Mouse (Mus musculus) urinary bladder, postnatal 0 days (tissue): ENCODE measurements around the gene Olfr12. TPM values are rescaled to one million over a fixed set of nuclear protein-coding genes. Genes with fewer than 3 reads are reported as not detected.

ENCODE experiments used
- polyA plus RNA-seq: library from polyadenylated mRNA; unstranded; fragments of >200 nt; fragmentation: Nextera tagmentation; extraction: Ambion mirVana; gene quantifications from 2 replicates; pipeline ENCODE4 v1.2.1, GENCODE M21; 2015

Gene Olfr12
- not detected in 2 replicates for polyA plus RNA-seq

DNA sequence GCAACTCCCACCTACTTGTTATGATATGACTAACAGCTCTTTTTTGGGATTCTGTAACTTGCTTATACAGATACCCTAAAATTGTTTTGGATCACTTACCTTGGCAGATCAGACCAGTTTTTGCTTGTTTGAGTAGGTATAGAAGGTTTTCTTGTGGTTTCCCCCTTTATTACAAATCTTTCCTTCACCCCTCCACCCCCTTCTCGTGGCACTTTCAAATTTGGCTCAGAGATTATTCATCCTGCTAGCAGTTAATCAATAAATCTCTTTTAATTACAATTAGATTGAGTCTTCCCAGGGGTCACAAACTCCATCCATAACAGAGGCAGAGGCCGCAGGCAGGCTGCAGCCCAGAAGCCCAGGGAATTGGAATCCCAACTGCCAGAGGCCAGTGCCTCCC is at the start of gene Olfr12:
TSS of gene Olfr12 (plus strand) at position 301 of the 400 bp plus-strand sequence.

DNA sequence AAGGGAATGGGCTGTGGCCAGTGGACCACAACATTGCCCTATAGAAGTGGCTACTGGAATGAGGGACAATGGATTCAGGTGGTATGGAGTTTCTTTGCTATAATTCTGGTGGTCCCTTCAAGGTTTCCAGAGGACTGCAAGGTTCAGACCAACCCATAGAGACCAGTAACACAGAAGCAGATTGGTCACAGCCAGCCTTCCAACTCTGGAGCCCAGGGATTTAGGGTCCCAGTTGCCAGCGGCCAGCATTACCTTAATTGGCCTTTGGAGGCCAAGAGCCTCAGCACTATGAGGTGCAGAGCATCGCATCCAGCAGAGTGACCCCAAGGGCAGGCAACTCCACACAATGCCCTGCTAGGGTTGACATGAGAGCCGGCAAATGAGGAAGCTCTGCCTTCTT is 46.6 kb upstream of the Olfr12 start, which contains the start of gene Olfr1413:
TSS of gene Olfr1413 (plus strand) at position 301 of the 400 bp plus-strand sequence.

DNA sequence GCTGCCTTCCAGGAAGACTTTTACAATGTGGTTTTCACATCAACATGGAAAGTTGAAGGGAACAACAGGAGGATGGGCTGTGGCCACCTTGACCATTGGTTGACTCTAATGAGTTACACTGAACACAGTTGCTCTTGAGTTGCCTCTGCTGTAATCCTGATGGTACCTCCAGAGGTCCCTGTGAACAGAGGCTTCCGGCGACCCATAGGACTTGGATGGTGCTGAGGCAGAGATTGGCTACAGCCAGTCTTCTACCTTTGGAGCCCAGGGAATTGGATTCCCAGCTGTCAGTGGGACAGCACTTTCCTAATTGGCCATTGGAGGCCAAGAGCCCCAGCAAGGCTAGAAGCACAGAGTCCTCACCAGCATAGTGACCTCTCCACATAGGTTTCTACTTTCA is 32.1 kb upstream of the Olfr12 start, which contains the start of gene Olfr1412:
TSS of gene Olfr1412 (plus strand) at position 301 of the 400 bp plus-strand sequence.

DNA sequence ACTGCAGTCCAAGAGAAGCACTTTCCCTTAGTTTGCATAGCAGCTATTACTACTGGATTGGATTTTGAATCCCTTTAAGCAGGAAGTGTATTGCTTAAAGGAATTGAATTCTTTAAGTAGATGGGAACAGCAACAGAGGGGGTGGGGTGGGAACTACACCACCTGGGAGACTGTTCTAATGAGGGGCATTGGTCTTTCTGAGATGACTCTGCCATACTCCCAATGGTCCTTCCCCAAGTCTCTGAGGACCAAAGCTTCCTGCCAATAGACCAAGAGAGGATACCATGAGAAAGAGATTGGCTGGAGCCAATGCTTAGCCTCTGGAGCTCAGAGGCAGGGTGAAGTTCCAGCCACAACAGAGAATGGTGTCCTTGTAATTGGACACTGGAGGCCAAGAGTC is 23.5 kb upstream of the Olfr12 start, which contains the start of gene Olfr1411:
TSS of gene Olfr1411 (plus strand) at position 301 of the 400 bp plus-strand sequence.

DNA sequence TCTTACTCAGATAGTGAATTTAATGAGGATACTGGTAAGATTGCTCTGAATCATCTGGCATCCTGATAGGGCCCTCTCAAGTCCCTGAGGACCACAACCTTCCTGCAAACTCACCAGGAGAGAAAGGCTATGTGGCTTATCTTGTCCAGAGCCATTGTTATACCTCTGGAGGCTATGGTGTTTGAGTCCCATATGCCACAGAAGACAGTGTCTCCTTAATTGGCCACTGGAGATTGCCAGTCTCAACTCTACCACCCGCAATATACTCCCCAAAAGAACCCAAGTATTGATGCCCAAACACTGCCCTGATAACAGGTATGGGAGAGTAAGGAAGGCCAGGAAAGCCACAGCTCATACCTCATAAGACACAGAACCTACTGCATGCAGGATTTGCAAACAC is 12.1 kb upstream of the Olfr12 start, which contains the start of gene Olfr1410:
TSS of gene Olfr1410 (plus strand) at position 301 of the 400 bp plus-strand sequence.

DNA sequence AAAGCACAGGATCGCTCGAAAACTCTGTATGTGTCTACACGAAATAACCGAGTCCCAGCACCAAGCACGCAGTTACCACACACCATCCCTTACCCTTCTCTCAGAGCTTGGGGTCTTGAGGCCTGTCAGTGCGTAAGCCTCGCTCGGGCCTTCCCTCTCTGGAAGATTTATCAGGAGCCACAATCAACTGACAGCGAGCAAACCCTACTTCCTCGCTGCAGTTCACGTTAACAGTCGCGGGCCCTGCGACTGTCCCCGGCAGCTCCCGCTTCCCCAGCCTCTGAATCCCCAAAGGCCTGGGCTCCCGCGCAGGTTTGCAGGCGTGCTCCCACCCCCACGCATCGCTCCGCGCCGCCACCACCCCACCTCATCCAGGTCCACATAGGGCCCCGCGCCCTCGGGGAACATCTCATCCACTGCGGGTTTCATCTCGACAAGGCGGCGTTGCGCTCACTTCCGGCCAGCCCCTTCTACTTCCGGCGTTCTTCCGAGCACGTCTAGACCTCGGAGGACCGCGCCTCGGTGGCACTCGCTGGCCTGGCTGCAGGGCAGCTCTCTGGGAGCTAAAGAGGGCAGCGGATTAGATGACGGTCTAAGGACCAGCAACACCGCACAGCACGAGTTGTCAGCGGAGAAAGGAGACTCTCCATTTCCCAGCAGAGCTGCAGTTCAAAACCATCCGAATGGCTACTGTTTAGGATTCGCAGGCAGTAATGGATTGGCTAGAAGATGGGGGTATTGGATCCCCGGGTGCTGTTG is 24.1 kb downstream of the Olfr12 start, which contains the start of gene Cops9:
TSS of gene Cops9 (minus strand) at position 472 of the 759 bp plus-strand sequence.

DNA sequence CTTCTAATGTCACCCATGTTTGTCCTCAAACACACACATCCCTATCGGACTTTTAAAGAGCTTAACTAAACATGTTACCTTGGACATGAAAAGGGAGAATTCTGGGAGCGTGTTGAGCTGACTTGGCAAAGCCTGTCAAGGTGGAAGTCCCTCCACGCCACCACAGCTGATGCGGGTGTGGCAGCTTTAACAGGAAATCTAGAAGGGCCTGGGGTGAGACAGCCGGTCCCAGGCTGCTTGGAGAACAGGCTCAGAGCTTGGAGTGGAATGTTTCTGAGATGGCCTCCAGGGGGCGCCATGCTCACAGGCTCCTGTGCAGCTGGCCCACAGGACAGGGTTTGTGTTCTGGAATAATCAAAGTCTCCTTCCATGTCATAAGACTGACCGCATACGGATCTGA is 31.1 kb downstream of the Olfr12 start, which contains the start of gene Otos:
TSS of gene Otos (minus strand) at position 169 of the 400 bp plus-strand sequence.

Other genes with a start within 250 kb of the Olfr12 start
- 190 and 197 TPM in 2 replicates for gene Ndufa10, start 143.9 kb upstream of the Olfr12 start, polyA plus RNA-seq
- not detected in 2 replicates for gene Olfr1416, start 132.7 kb upstream of the Olfr12 start, polyA plus RNA-seq
- gene Olfr1415, start 121.7 kb upstream of the Olfr12 start, polyA plus RNA-seq: not detected in 2 replicates
- gene Olfr1414, start 99.1 kb upstream of the Olfr12 start, polyA plus RNA-seq: not detected in 2 replicates
- not detected in 2 replicates for gene Olfr1413, start 46.5 kb upstream of the Olfr12 start, polyA plus RNA-seq
- gene Olfr1412, start 32.0 kb upstream of the Olfr12 start, polyA plus RNA-seq: not detected in 2 replicates
- not detected in 2 replicates for gene Olfr1411, start 23.4 kb upstream of the Olfr12 start, polyA plus RNA-seq
- gene Olfr1410, start 12.0 kb upstream of the Olfr12 start, polyA plus RNA-seq: not detected in 2 replicates
- 387 and 417 TPM in 2 replicates for gene Cops9, start 24.2 kb downstream of the Olfr12 start, polyA plus RNA-seq
- gene Otos, start 31.1 kb downstream of the Olfr12 start, polyA plus RNA-seq: not detected in 2 replicates
- gene Gpc1, start 213.9 kb downstream of the Olfr12 start, polyA plus RNA-seq: 12.9 and 15.9 TPM in 2 replicates